Mouse (Mus musculus): ENCODE data around the gene Nr5a2. TPM values are rescaled to one million over a fixed set of nuclear protein-coding genes. Genes with fewer than 3 reads are reported as not detected.

The Nr5a2 gene
- polyA plus RNA-seq, 1 experiment from 2014 or later: 2.0 TPM

- H3K4me3 ChIP-seq (ENCODE audit: low read depth, low read length): no peak overlapping the region
- 89% methylated on average over 5 of the region's 5 CpGs for WGBS
- DNase-seq (ENCODE audit: low spot score): no peak
- no peak overlapping the region for H3K27ac ChIP-seq (replicated peaks; ENCODE audit: low read depth, low read length)
- no peaks in the 10 kb centered on the region for H3K4me1 ChIP-seq (ENCODE audit: control insufficient read depth, insufficient read depth, low read length)
- H3K36me3 ChIP-seq (replicated peaks; ENCODE audit: control insufficient read depth, insufficient read depth, low read depth, low read length): no peaks in the 10 kb centered on the region
- H3K27me3 ChIP-seq (ENCODE audit: control insufficient read depth, insufficient read depth, low read length): no peaks in the 10 kb centered on the region
- no peak overlapping the region for H3K9ac ChIP-seq (replicated peaks; ENCODE audit: low read length)
- H3K4me2 ChIP-seq (ENCODE audit: low read depth, low read length): no peak overlapping the region
- ATAC-seq (replicated peaks; ENCODE audit: insufficient number of reproducible peaks, low FRiP score, low TSS enrichment, low read depth): no peak
- no peaks in the 10 kb centered on the region for H3K9me3 ChIP-seq (replicated peaks; ENCODE audit: control insufficient read depth, low read length)
These were observed 12.8 kb upstream of the Nr5a2 start for GRCm38 (mm10) chr1:136973016-136973415.

- ATAC-seq (replicated peaks; ENCODE audit: insufficient number of reproducible peaks, low FRiP score, low TSS enrichment, low read depth): no peak
- Histone ChIP-seq H3K9me3 (replicated peaks; ENCODE audit: control insufficient read depth, low read length) (no peaks in the 10 kb centered on the region), H3K9ac (replicated peaks; ENCODE audit: low read length) (no peak overlapping the region), H3K27me3 (ENCODE audit: control insufficient read depth, insufficient read depth, low read length) (no peaks in the 10 kb centered on the region), H3K36me3 (replicated peaks; ENCODE audit: control insufficient read depth, insufficient read depth, low read depth, low read length) (no peaks in the 10 kb centered on the region), H3K27ac (replicated peaks; ENCODE audit: low read depth, low read length) (no peak overlapping the region), H3K4me3 (ENCODE audit: low read depth, low read length) (no peak overlapping the region), H3K4me2 (ENCODE audit: low read depth, low read length) (no peak overlapping the region), H3K4me1 (ENCODE audit: control insufficient read depth, insufficient read depth, low read length) (no peaks in the 10 kb centered on the region)
- 85% methylated on average over 8 of the region's 8 CpGs for WGBS
- DNase-seq (ENCODE audit: low spot score): no peak
These were observed 10.7 kb upstream of the Nr5a2 start for GRCm38 (mm10) chr1:136970995-136971394.

GRCm38 (mm10) chr1:136966728-136967386 is 6.6 kb upstream of the Nr5a2 start:
- no peak overlapping the region for H3K4me3 ChIP-seq (ENCODE audit: low read depth, low read length)
- H3K9me3 ChIP-seq (replicated peaks; ENCODE audit: control insufficient read depth, low read length): no peaks in the 10 kb centered on the region
- H3K9ac ChIP-seq (replicated peaks; ENCODE audit: low read length): no peak overlapping the region
- no peak overlapping the region for H3K27ac ChIP-seq (replicated peaks; ENCODE audit: low read depth, low read length)
- no peaks in the 10 kb centered on the region for H3K4me1 ChIP-seq (ENCODE audit: control insufficient read depth, insufficient read depth, low read length)
- H3K27me3 ChIP-seq (ENCODE audit: control insufficient read depth, insufficient read depth, low read length): no peaks in the 10 kb centered on the region
- no peak overlapping the region for H3K4me2 ChIP-seq (ENCODE audit: low read depth, low read length)
- no peak for DNase-seq (ENCODE audit: low spot score)
- 75% methylated on average over 12 of the region's 12 CpGs for WGBS
- ATAC-seq (replicated peaks; ENCODE audit: insufficient number of reproducible peaks, low FRiP score, low TSS enrichment, low read depth): no peak
- H3K36me3 ChIP-seq (replicated peaks; ENCODE audit: control insufficient read depth, insufficient read depth, low read depth, low read length): no peaks in the 10 kb centered on the region

GRCm38 (mm10) chr1:136959491-136959890 is 757 bp downstream of the Nr5a2 start:
- no peaks in the 10 kb centered on the region for H3K9me3 ChIP-seq (replicated peaks; ENCODE audit: control insufficient read depth, low read length)
- H3K4me3 ChIP-seq (ENCODE audit: low read depth, low read length): no peak overlapping the region
- H3K9ac ChIP-seq (replicated peaks; ENCODE audit: low read length): no peak overlapping the region
- no peak overlapping the region for H3K27ac ChIP-seq (replicated peaks; ENCODE audit: low read depth, low read length)
- H3K4me1 ChIP-seq (ENCODE audit: control insufficient read depth, insufficient read depth, low read length): no peaks in the 10 kb centered on the region; the same call in 1 of the 2 replicates
- DNase-seq (ENCODE audit: low spot score): no peak
- no peak for ATAC-seq (replicated peaks; ENCODE audit: insufficient number of reproducible peaks, low FRiP score, low TSS enrichment, low read depth)
- H3K4me2 ChIP-seq (ENCODE audit: low read depth, low read length): no peak overlapping the region
- H3K36me3 ChIP-seq (replicated peaks; ENCODE audit: control insufficient read depth, insufficient read depth, low read depth, low read length): no peaks in the 10 kb centered on the region
- 69% methylated on average over 1 of the region's 1 CpGs for WGBS
- H3K27me3 ChIP-seq (ENCODE audit: control insufficient read depth, insufficient read depth, low read length): peaks cover 14% of the 10 kb centered on the region

- H3K9ac ChIP-seq (replicated peaks; ENCODE audit: low read length): no peak overlapping the region
- no peak overlapping the region for H3K27ac ChIP-seq (replicated peaks; ENCODE audit: low read depth, low read length)
- 4% methylated on average over 9 of the region's 9 CpGs for WGBS
- H3K9me3 ChIP-seq (replicated peaks; ENCODE audit: control insufficient read depth, low read length): no peaks in the 10 kb centered on the region
- ATAC-seq (replicated peaks; ENCODE audit: insufficient number of reproducible peaks, low FRiP score, low TSS enrichment, low read depth) (no peak), DNase-seq (ENCODE audit: low spot score) (no peak)
- H3K4me1 ChIP-seq (ENCODE audit: control insufficient read depth, insufficient read depth, low read length): no peaks in the 10 kb centered on the region; the same call in 1 of the 2 replicates
- H3K4me2 ChIP-seq (ENCODE audit: low read depth, low read length): peak overlapping the region; percentile 27; the same call in 1 of the 2 replicates
- H3K36me3 ChIP-seq (replicated peaks; ENCODE audit: control insufficient read depth, insufficient read depth, low read depth, low read length): no peaks in the 10 kb centered on the region
- H3K4me3 ChIP-seq (ENCODE audit: low read depth, low read length): no peak overlapping the region
- H3K27me3 ChIP-seq (ENCODE audit: control insufficient read depth, insufficient read depth, low read length): peaks cover 21% of the 10 kb centered on the region
These were observed 1.6 kb downstream of the Nr5a2 start for GRCm38 (mm10) chr1:136958666-136959065.

GRCm38 (mm10) chr1:136958185-136958584 is 2.1 kb downstream of the Nr5a2 start:
- Histone ChIP-seq H3K27me3 (ENCODE audit: control insufficient read depth, insufficient read depth, low read length) (peaks cover 21% of the 10 kb centered on the region), H3K4me3 (ENCODE audit: low read depth, low read length) (no peak overlapping the region), H3K4me1 (ENCODE audit: control insufficient read depth, insufficient read depth, low read length) (no peaks in the 10 kb centered on the region; the same call in 1 of the 2 replicates), H3K9ac (replicated peaks; ENCODE audit: low read length) (no peak overlapping the region), H3K36me3 (replicated peaks; ENCODE audit: control insufficient read depth, insufficient read depth, low read depth, low read length) (no peaks in the 10 kb centered on the region), H3K27ac (replicated peaks; ENCODE audit: low read depth, low read length) (no peak overlapping the region), H3K9me3 (replicated peaks; ENCODE audit: control insufficient read depth, low read length) (no peaks in the 10 kb centered on the region), H3K4me2 (ENCODE audit: low read depth, low read length) (peak overlapping the region; percentile 27; the same call in 1 of the 2 replicates)
- DNase-seq (ENCODE audit: low spot score) (peak; percentile 55), ATAC-seq (replicated peaks; ENCODE audit: insufficient number of reproducible peaks, low FRiP score, low TSS enrichment, low read depth) (peak; percentile 64; the same call in 1 of the 2 replicates)
- WGBS: 0% methylated on average over 10 of the region's 13 CpGs

- no peak for ATAC-seq (replicated peaks; ENCODE audit: insufficient number of reproducible peaks, low FRiP score, low TSS enrichment, low read depth)
- H3K4me2 ChIP-seq (ENCODE audit: low read depth, low read length): no peak overlapping the region
- no peaks in the 10 kb centered on the region for H3K36me3 ChIP-seq (replicated peaks; ENCODE audit: control insufficient read depth, insufficient read depth, low read depth, low read length)
- peaks cover 22% of the 10 kb centered on the region for H3K27me3 ChIP-seq (ENCODE audit: control insufficient read depth, insufficient read depth, low read length)
- no peak for DNase-seq (ENCODE audit: low spot score)
- WGBS: 8% methylated on average over 8 of the region's 8 CpGs
- no peak overlapping the region for H3K9ac ChIP-seq (replicated peaks; ENCODE audit: low read length)
- no peaks in the 10 kb centered on the region for H3K9me3 ChIP-seq (replicated peaks; ENCODE audit: control insufficient read depth, low read length)
- no peaks in the 10 kb centered on the region; the same call in 1 of the 2 replicates for H3K4me1 ChIP-seq (ENCODE audit: control insufficient read depth, insufficient read depth, low read length)
- H3K27ac ChIP-seq (replicated peaks; ENCODE audit: low read depth, low read length): no peak overlapping the region
- no peak overlapping the region for H3K4me3 ChIP-seq (ENCODE audit: low read depth, low read length)
These were observed 2.6 kb downstream of the Nr5a2 start for GRCm38 (mm10) chr1:136957696-136958095.

- Histone ChIP-seq H3K4me3 (ENCODE audit: low read depth, low read length) (no peak overlapping the region), H3K4me1 (ENCODE audit: control insufficient read depth, insufficient read depth, low read length) (no peaks in the 10 kb centered on the region; the same call in none of the 2 replicates), H3K27me3 (ENCODE audit: control insufficient read depth, insufficient read depth, low read length) (peaks cover 49% of the 10 kb centered on the region), H3K27ac (replicated peaks; ENCODE audit: low read depth, low read length) (no peak overlapping the region), H3K36me3 (replicated peaks; ENCODE audit: control insufficient read depth, insufficient read depth, low read depth, low read length) (no peaks in the 10 kb centered on the region), H3K4me2 (ENCODE audit: low read depth, low read length) (no peak overlapping the region), H3K9ac (replicated peaks; ENCODE audit: low read length) (no peak overlapping the region), H3K9me3 (replicated peaks; ENCODE audit: control insufficient read depth, low read length) (no peaks in the 10 kb centered on the region)
- 14% methylated on average over 3 of the region's 3 CpGs for WGBS
- no peak for ATAC-seq (replicated peaks; ENCODE audit: insufficient number of reproducible peaks, low FRiP score, low TSS enrichment, low read depth)
- no peak for DNase-seq (ENCODE audit: low spot score)
These were observed 6.1 kb downstream of the Nr5a2 start for GRCm38 (mm10) chr1:136954108-136954494.
